Mouse (Mus musculus) cerebellum, adult 2 months (tissue): ENCODE measurements around the gene Ip6k1.
A peak's percentile ranks its signal among the peaks of the same experiment; 100 is the strongest.

Experiments used
- CTCF ChIP-seq: fragments of 200-500 bp; IDR thresholded peaks from 2 replicates; pipeline ENCODE4 v1.5.1; 2011; ENCODE audit warnings: low read depth, mild to moderate bottlenecking, control low read depth, low read length, moderate library complexity, borderline replicate concordance; ENCODE audit not compliant: insufficient read depth
- POLR2A ChIP-seq: fragments of 200-500 bp; IDR thresholded peaks from 2 replicates; pipeline ENCODE4 v1.6.1; 2011; ENCODE audit warnings: low read length, control low read depth, borderline replicate concordance; ENCODE audit not compliant: insufficient read depth

GRCm38 (mm10) chr9:107963700-107964099, 38.6 kb upstream of the Ip6k1 start:
- TF ChIP-seq CTCF = peak; percentile 97
- TF ChIP-seq POLR2A = no peak
